Comparison of ENCODE assay signal across 26 mouse cellular contexts in the genomic region with DNA sequence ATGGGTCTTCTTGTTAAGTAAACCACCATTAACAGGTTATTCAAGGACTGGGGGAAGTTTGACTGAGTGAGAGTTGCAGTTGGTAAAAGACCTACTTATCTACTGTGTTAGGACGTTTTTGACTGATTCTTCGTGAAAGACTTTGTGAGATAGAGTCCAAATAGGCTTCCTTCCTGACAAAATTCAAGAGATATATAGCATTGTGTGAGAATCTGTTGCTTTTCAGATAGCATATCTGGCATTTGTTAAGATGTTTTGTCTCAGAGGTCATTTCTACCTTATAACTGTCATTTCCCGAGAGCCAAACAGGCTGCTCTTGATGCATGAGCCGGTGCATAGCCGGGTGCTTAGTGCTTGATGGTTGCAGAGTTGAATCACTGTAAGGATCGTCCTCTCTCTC.
"Had no signal": no experiment of that assay in that cellular context is flagged by ENCODE, and none has a peak within 500 bp of the region (broad histone marks: within the 10 kb centered on the region; RNA-seq: fewer than 3 reads in every experiment).

No protein-coding gene starts in this region.

- H3K36me3 ChIP-seq: embryonic facial prominence, embryonic 10.5 days; embryonic facial prominence, embryonic 12.5 days; embryonic facial prominence, embryonic 13.5 days; embryonic facial prominence, embryonic 15.5 days; forebrain, embryonic 10.5 days; forebrain, embryonic 12.5 days; forebrain, embryonic 15.5 days had no signal

- ATAC-seq: forebrain, embryonic 13.5 days; forebrain, embryonic 14.5 days; forebrain, embryonic 15.5 days; forebrain, embryonic 16.5 days; forebrain, postnatal 0 days had no signal

- H3K4me2 ChIP-seq: embryonic facial prominence, embryonic 12.5 days; embryonic facial prominence, embryonic 13.5 days; embryonic facial prominence, embryonic 15.5 days; forebrain, embryonic 12.5 days; forebrain, embryonic 13.5 days; forebrain, embryonic 15.5 days had no signal

- H3K9me3 ChIP-seq: embryonic facial prominence, embryonic 10.5 days; embryonic facial prominence, embryonic 12.5 days; embryonic facial prominence, embryonic 13.5 days; embryonic facial prominence, embryonic 15.5 days; forebrain, embryonic 10.5 days; forebrain, embryonic 12.5 days; forebrain, embryonic 13.5 days; forebrain, embryonic 15.5 days had no signal

- H3K27ac ChIP-seq: embryonic facial prominence, embryonic 10.5 days; embryonic facial prominence, embryonic 12.5 days; embryonic facial prominence, embryonic 13.5 days; embryonic facial prominence, embryonic 15.5 days; forebrain, embryonic 10.5 days; forebrain, embryonic 12.5 days; forebrain, embryonic 13.5 days; forebrain, embryonic 15.5 days; gastrocnemius, adult 2 months had no signal

- H3K9ac ChIP-seq: embryonic facial prominence, embryonic 12.5 days; embryonic facial prominence, embryonic 13.5 days; embryonic facial prominence, embryonic 15.5 days; forebrain, embryonic 12.5 days; forebrain, embryonic 13.5 days; forebrain, embryonic 15.5 days; forebrain, postnatal 0 days had no signal

- H3K4me1 ChIP-seq: embryonic facial prominence, embryonic 10.5 days; forebrain, embryonic 15.5 days had no signal

- H3K4me3 ChIP-seq: embryonic facial prominence, embryonic 10.5 days; embryonic facial prominence, embryonic 12.5 days; embryonic facial prominence, embryonic 13.5 days; embryonic facial prominence, embryonic 15.5 days; erythroblast, embryonic 14.5 days; forebrain, embryonic 10.5 days; forebrain, embryonic 12.5 days; forebrain, embryonic 13.5 days; forebrain, embryonic 15.5 days; gastrocnemius, adult 2 months had no signal

- H3K27me3 ChIP-seq: embryonic facial prominence, embryonic 12.5 days; embryonic facial prominence, embryonic 13.5 days; embryonic facial prominence, embryonic 15.5 days; forebrain, embryonic 12.5 days; forebrain, embryonic 13.5 days; forebrain, embryonic 15.5 days had no signal

- DNase-seq: cerebellum, adult 8-10 months; cerebellum, adult 9-10 months; cerebellum, adult 9-11 months; cerebellum, postnatal 10 days; cerebellum, postnatal 14 days; cerebellum, postnatal 25 days; cerebellum, postnatal 36 days; embryo, embryonic 11 days; forebrain, postnatal 0 days; gastrocnemius, adult 2 months; gastrocnemius, postnatal 10 days; gastrocnemius, postnatal 14 days; gastrocnemius, postnatal 25 days; gastrocnemius, postnatal 36 days; heart, adult 18-20 months had no signal
